8 mouse cellular contexts compared by ENCODE assay signal in genomic region chr14:111675211-111676165, GRCm38 (mm10). TPM values are rescaled to one million over a fixed set of nuclear protein-coding genes. Genes with fewer than 3 reads are reported as not detected.
DNase-seq lines count a peak whose midpoint lies in the region; ATAC-seq and TF ChIP-seq lines count a peak whose summit lies in the region.

No protein-coding gene starts in this region.

- peak; percentile 75 for ATAC-seq in forebrain, embryonic 14.5 days
- ATAC-seq in intestine, embryonic 14.5 days (replicated peaks; ENCODE audit: low FRiP score, low TSS enrichment, low read depth) = peak; percentile 65
- ATAC-seq in limb, embryonic 14.5 days (ENCODE audit: low FRiP score, low read depth) = peak; percentile 58

- H3K4me1 ChIP-seq in kidney, adult 2 months (ENCODE audit: control insufficient read depth, insufficient read depth, low read length) = no peaks in the 10 kb centered on the region
- H3K4me1 ChIP-seq in forebrain, embryonic 14.5 days (ENCODE audit: control insufficient read depth, insufficient read depth, low read length) = peaks cover 6% of the 10 kb centered on the region
- peaks cover 5% of the 10 kb centered on the region; the same call in 1 of the 2 replicates for H3K4me1 ChIP-seq in intestine, embryonic 14.5 days (replicated peaks; ENCODE audit: control insufficient read depth, insufficient read depth, low read length)
- peaks cover 6% of the 10 kb centered on the region; the same call in 1 of the 2 replicates for H3K4me1 ChIP-seq in limb, embryonic 14.5 days (ENCODE audit: control insufficient read depth, insufficient read depth, low read length)

- H3K9me3 ChIP-seq in forebrain, embryonic 14.5 days (replicated peaks; ENCODE audit: control insufficient read depth, low read length) = no peaks in the 10 kb centered on the region
- no peaks in the 10 kb centered on the region for H3K9me3 ChIP-seq in intestine, embryonic 14.5 days (ENCODE audit: control insufficient read depth, low read length)
- no peaks in the 10 kb centered on the region for H3K9me3 ChIP-seq in limb, embryonic 14.5 days (ENCODE audit: control insufficient read depth, low read length)

- peak overlapping the region; percentile 53 for H3K4me3 ChIP-seq in kidney, adult 2 months (ENCODE audit: insufficient read depth, low read depth, low read length)
- H3K4me3 ChIP-seq in forebrain, embryonic 14.5 days (ENCODE audit: low read depth, low read length) = peak overlapping the region; percentile 73
- peak overlapping the region; percentile 61 for H3K4me3 ChIP-seq in intestine, embryonic 14.5 days (ENCODE audit: low read depth, low read length)
- peak overlapping the region; percentile 69 for H3K4me3 ChIP-seq in limb, embryonic 14.5 days (replicated peaks; ENCODE audit: low read length)

- H3K36me3 ChIP-seq in kidney, adult 2 months (ENCODE audit: control insufficient read depth, insufficient read depth, low read length) = no peaks in the 10 kb centered on the region
- no peaks in the 10 kb centered on the region for H3K36me3 ChIP-seq in forebrain, embryonic 14.5 days (ENCODE audit: control insufficient read depth, insufficient read depth, low read length)
- H3K36me3 ChIP-seq in intestine, embryonic 14.5 days (ENCODE audit: control insufficient read depth, insufficient read depth, low read length) = no peaks in the 10 kb centered on the region
- no peaks in the 10 kb centered on the region for H3K36me3 ChIP-seq in limb, embryonic 14.5 days (ENCODE audit: control insufficient read depth, insufficient read depth, low read length)

- WGBS in kidney, adult 2 months = under 1% methylated on average over 90 of the region's 94 CpGs
- under 1% methylated on average over 78 of the region's 94 CpGs for WGBS in forebrain, embryonic 14.5 days
- WGBS in intestine, embryonic 14.5 days = under 1% methylated on average over 78 of the region's 94 CpGs
- under 1% methylated on average over 57 of the region's 94 CpGs for WGBS in limb, embryonic 14.5 days

- 0 out of 2 replicates have a peak, but pooled peaks cover 2% of the 10 kb centered on the region for H3K27me3 ChIP-seq in kidney, adult 2 months (replicated peaks; ENCODE audit: control insufficient read depth, insufficient read depth, low read length)
- H3K27me3 ChIP-seq in forebrain, embryonic 14.5 days (replicated peaks; ENCODE audit: control insufficient read depth, insufficient read depth, low read length) = 0 out of 2 replicates have a peak, but pooled peaks cover 3% of the 10 kb centered on the region
- peaks cover 31% of the 10 kb centered on the region for H3K27me3 ChIP-seq in intestine, embryonic 14.5 days (replicated peaks; ENCODE audit: control insufficient read depth, insufficient read depth, low read length)
- H3K27me3 ChIP-seq in limb, embryonic 14.5 days (ENCODE audit: control insufficient read depth, insufficient read depth, low read length) = peaks cover 29% of the 10 kb centered on the region

- no peak for TF ChIP-seq CTCF in kidney, adult 2 months (conservative IDR thresholded peaks at IDR 0.05; ENCODE audit: insufficient read depth, insufficient read length, low read depth, low read length)

- H3K9ac ChIP-seq in forebrain, embryonic 14.5 days (ENCODE audit: low read length) = peak overlapping the region; percentile 92
- peak overlapping the region; percentile 66 for H3K9ac ChIP-seq in intestine, embryonic 14.5 days (ENCODE audit: low read length)
- peak overlapping the region; percentile 72 for H3K9ac ChIP-seq in limb, embryonic 14.5 days (ENCODE audit: low read depth, low read length, severe bottlenecking)

- H3K27ac ChIP-seq in kidney, adult 2 months (ENCODE audit: insufficient read depth, low read depth, low read length) = no peak overlapping the region
- H3K27ac ChIP-seq in forebrain, embryonic 14.5 days (ENCODE audit: low read depth, low read length) = peak overlapping the region; percentile 97
- H3K27ac ChIP-seq in intestine, embryonic 14.5 days (ENCODE audit: low read depth) = peak overlapping the region; percentile 69
- peak overlapping the region; percentile 72 for H3K27ac ChIP-seq in limb, embryonic 14.5 days (replicated peaks; ENCODE audit: low read depth, low read length)

- no peak for DNase-seq in kidney, adult 2 months
- no peak for DNase-seq in kidney, adult 9 months
- peak; percentile 69 for DNase-seq in cerebellum, adult 11-12 months
- peak; percentile 71 for DNase-seq in forebrain, embryonic 14.5 days (ENCODE audit: low spot score)
- DNase-seq in intestine, embryonic 14.5 days (ENCODE audit: low spot score) = peak; percentile 82
- DNase-seq in limb, embryonic 14.5 days (ENCODE audit: low spot score) = peak; percentile 27
- peak; percentile 75 for DNase-seq in retina, embryonic 14.5 days (ENCODE audit: low spot score)
- no peak for DNase-seq in thymus, adult 18-20 months

- no peak for TF ChIP-seq POLR2A in kidney, adult 2 months (IDR thresholded peaks at IDR 0.05; ENCODE audit: low read depth, low read length)
- TF ChIP-seq POLR2A in limb, embryonic 14.5 days (IDR thresholded peaks at IDR 0.05; ENCODE audit: borderline replicate concordance, extremely low read depth, insufficient read depth, insufficient read length) = no peak

- peak overlapping the region; percentile 62 for H3K4me2 ChIP-seq in forebrain, embryonic 14.5 days (ENCODE audit: low read length)
- H3K4me2 ChIP-seq in intestine, embryonic 14.5 days (ENCODE audit: low read length) = peak overlapping the region; percentile 93
- H3K4me2 ChIP-seq in limb, embryonic 14.5 days (replicated peaks; ENCODE audit: low read depth, low read length, severe bottlenecking) = peak overlapping the region; percentile 96

RNA-seq across cellular contexts. Expression of gene Slitrk5, which starts 0.6 kb away (rescaled TPM):
- 0.03 TPM in 2 replicates for polyA plus RNA-seq in kidney, adult 2 months (2012; rRNA removed)
- polyA plus RNA-seq in forebrain, embryonic 14.5 days (2014; fragmentation: Nextera tagmentation; extraction: Ambion mirVana) = 14.3 and 19.0 TPM in 2 replicates
- polyA plus RNA-seq in intestine, embryonic 14.5 days (2014; fragmentation: Nextera tagmentation; extraction: Ambion mirVana) = 5.0 and 6.1 TPM in 2 replicates
- polyA plus RNA-seq in limb, embryonic 14.5 days (2012; rRNA removed) = 2.4 and 3.2 TPM in 2 replicates
- polyA plus RNA-seq in limb, embryonic 14.5 days (2014; fragmentation: Nextera tagmentation; extraction: Ambion mirVana) = 2.2 and 4.0 TPM in 2 replicates

Comparison
In these comparisons a context has a peak if more than half of its experiments do, and no peak if none do; other contexts are left out.
1. DNase-seq: peak in cerebellum, adult 11-12 months (single experiment), forebrain, embryonic 14.5 days (single experiment), intestine, embryonic 14.5 days (single experiment), limb, embryonic 14.5 days (single experiment) and retina, embryonic 14.5 days (single experiment); none in kidney, adult 2 months (single experiment), kidney, adult 9 months (single experiment) and thymus, adult 18-20 months (0 of 2).
2. Peak in every context shown above with its lines, with median percentiles within 50 percentile points of each other: H3K4me3 ChIP-seq, ATAC-seq, H3K4me2 ChIP-seq and H3K9ac ChIP-seq.